In genomic region chr2:85533934-85534333, GRCm38 (mm10) we compare ENCODE assay signal across 28 mouse cellular contexts. TPM values are rescaled to one million over a fixed set of nuclear protein-coding genes. Genes with fewer than 3 reads are reported as not detected.
DNase-seq lines count a peak whose midpoint lies in the region; ATAC-seq and TF ChIP-seq lines count a peak whose summit lies in the region.
"Had no signal": no experiment of that assay in that cellular context is flagged by ENCODE, and none has a peak within 500 bp of the region (broad histone marks: within the 10 kb centered on the region; RNA-seq: fewer than 3 reads in every experiment).

No protein-coding gene starts in this region.

- no peaks in the 10 kb centered on the region for H3K27me3 ChIP-seq in embryonic facial prominence, embryonic 14.5 days (replicated peaks; ENCODE audit: control insufficient read depth, insufficient read depth, low read length)
- no peaks in the 10 kb centered on the region for H3K27me3 ChIP-seq in embryonic facial prominence, embryonic 10.5 days (replicated peaks; ENCODE audit: low read depth, poor library complexity, severe bottlenecking)
- no peaks in the 10 kb centered on the region for H3K27me3 ChIP-seq in stomach, embryonic 15.5 days (replicated peaks)
- H3K27me3 ChIP-seq in stomach, postnatal 0 days (ENCODE audit: control insufficient read depth, insufficient read depth, low read length) = no peaks in the 10 kb centered on the region
- H3K27me3 ChIP-seq: CH12.LX; embryonic facial prominence, embryonic 13.5 days; forebrain, embryonic 13.5 days; forebrain, embryonic 15.5 days had no signal

- no peak for TF ChIP-seq CTCF in stomach, postnatal 0 days (IDR thresholded peaks at IDR 0.05; ENCODE audit: low read depth)

- H3K4me2 ChIP-seq in embryonic facial prominence, embryonic 14.5 days (ENCODE audit: low read depth, low read length) = no peak overlapping the region
- H3K4me2 ChIP-seq in stomach, embryonic 15.5 days = no peak overlapping the region
- H3K4me2 ChIP-seq in stomach, postnatal 0 days (replicated peaks; ENCODE audit: low read depth) = no peak overlapping the region
- H3K4me2 ChIP-seq: embryonic facial prominence, embryonic 13.5 days; forebrain, embryonic 13.5 days; forebrain, embryonic 15.5 days had no signal

- H3K9me3 ChIP-seq in embryonic facial prominence, embryonic 14.5 days (ENCODE audit: control insufficient read depth, low read length) = no peaks in the 10 kb centered on the region
- H3K9me3 ChIP-seq in embryonic facial prominence, embryonic 10.5 days = no peaks in the 10 kb centered on the region
- no peaks in the 10 kb centered on the region for H3K9me3 ChIP-seq in stomach, embryonic 15.5 days
- no peaks in the 10 kb centered on the region for H3K9me3 ChIP-seq in stomach, postnatal 0 days (ENCODE audit: control insufficient read depth, low read length)
- H3K9me3 ChIP-seq: embryonic facial prominence, embryonic 13.5 days; forebrain, embryonic 13.5 days; forebrain, embryonic 15.5 days; G1E had no signal

- 65% methylated on average over 1 of the region's 1 CpGs for WGBS in embryonic facial prominence, embryonic 14.5 days
- 93% methylated on average over 1 of the region's 1 CpGs for WGBS in embryonic facial prominence, embryonic 10.5 days
- WGBS in stomach, embryonic 15.5 days = 73% methylated on average over 1 of the region's 1 CpGs
- 62% methylated on average over 1 of the region's 1 CpGs for WGBS in stomach, postnatal 0 days

- TF ChIP-seq EP300 in stomach, postnatal 0 days (optimal IDR thresholded peaks at IDR 0.05) = peak; percentile 50

- H3K36me3 ChIP-seq in embryonic facial prominence, embryonic 14.5 days (ENCODE audit: control insufficient read depth, insufficient read depth, low read length) = no peaks in the 10 kb centered on the region
- no peaks in the 10 kb centered on the region for H3K36me3 ChIP-seq in embryonic facial prominence, embryonic 10.5 days (replicated peaks)
- H3K36me3 ChIP-seq in stomach, embryonic 15.5 days = no peaks in the 10 kb centered on the region
- no peaks in the 10 kb centered on the region for H3K36me3 ChIP-seq in stomach, postnatal 0 days (ENCODE audit: control insufficient read depth, insufficient read depth, low read length)
- H3K36me3 ChIP-seq: embryonic facial prominence, embryonic 13.5 days; forebrain, embryonic 15.5 days; G1E had no signal

- no peak overlapping the region for H3K4me3 ChIP-seq in embryonic facial prominence, embryonic 14.5 days (ENCODE audit: low read depth, low read length)
- H3K4me3 ChIP-seq in embryonic facial prominence, embryonic 10.5 days = no peak overlapping the region
- no peak overlapping the region for H3K4me3 ChIP-seq in stomach, embryonic 15.5 days (replicated peaks)
- H3K4me3 ChIP-seq in stomach, postnatal 0 days (ENCODE audit: low read depth, low read length) = no peak overlapping the region
- H3K4me3 ChIP-seq: embryonic facial prominence, embryonic 13.5 days; forebrain, embryonic 13.5 days; forebrain, embryonic 15.5 days had no signal

- H3K4me1 ChIP-seq in embryonic facial prominence, embryonic 14.5 days (ENCODE audit: control insufficient read depth, insufficient read depth, low read length) = no peaks in the 10 kb centered on the region
- no peaks in the 10 kb centered on the region for H3K4me1 ChIP-seq in embryonic facial prominence, embryonic 10.5 days
- no peaks in the 10 kb centered on the region for H3K4me1 ChIP-seq in stomach, embryonic 15.5 days
- H3K4me1 ChIP-seq in stomach, postnatal 0 days (replicated peaks; ENCODE audit: control insufficient read depth, insufficient read depth) = no peaks in the 10 kb centered on the region
- H3K4me1 ChIP-seq: embryonic facial prominence, embryonic 13.5 days; forebrain, embryonic 13.5 days; forebrain, embryonic 15.5 days had no signal

- no peak overlapping the region for H3K27ac ChIP-seq in embryonic facial prominence, embryonic 14.5 days (replicated peaks; ENCODE audit: low read depth, low read length)
- no peak overlapping the region for H3K27ac ChIP-seq in embryonic facial prominence, embryonic 10.5 days (replicated peaks)
- H3K27ac ChIP-seq in stomach, embryonic 15.5 days = no peak overlapping the region
- peak overlapping the region; percentile 24; the same call in 1 of the 2 replicates for H3K27ac ChIP-seq in stomach, postnatal 0 days (replicated peaks)
- H3K27ac ChIP-seq: embryonic facial prominence, embryonic 13.5 days; forebrain, embryonic 13.5 days; forebrain, embryonic 15.5 days had no signal

- no peak for ATAC-seq in embryonic facial prominence, embryonic 14.5 days (ENCODE audit: low read depth)
- peak; percentile 35; the same call in 1 of the 2 replicates for ATAC-seq in stomach, embryonic 15.5 days (ENCODE audit: insufficient read depth, low FRiP score, low read depth)
- 0 out of 2 replicates have a peak, but pooled peaks have one; percentile 26 for ATAC-seq in stomach, postnatal 0 days (ENCODE audit: low FRiP score, low TSS enrichment)
- ATAC-seq: activated CD4-positive, CD25-positive, alpha-beta regulatory T cell, adult 4 months; CD4-positive, CD25-positive, alpha-beta regulatory T cell, adult 4 months; forebrain, embryonic 13.5 days; forebrain, embryonic 15.5 days; Patski had no signal

- DNase-seq in embryonic facial prominence, embryonic 14.5 days (ENCODE audit: low spot score) = peak; percentile 17
- DNase-seq in embryonic facial prominence, embryonic 10.5 days (ENCODE audit: low spot score) = no peak
- DNase-seq in lung, postnatal 36 days = peak; percentile 3
- no peak for DNase-seq in lung, postnatal 10 days
- no peak for DNase-seq in stomach, postnatal 0 days (ENCODE audit: low spot score)
- DNase-seq in right cerebral cortex, adult 18-20 months = no peak
- no peak for DNase-seq in frontal cortex, postnatal 36 days (ENCODE audit: low spot score in 2 of 2)
- DNase-seq: adrenal gland, adult 8-10 months; adrenal gland, postnatal 14 days; adrenal gland, postnatal 36 days; B cell, adult 2 months; cerebellum, adult 11-12 months; cerebellum, adult 2 months; cerebellum, adult 9-10 months; cerebellum, postnatal 10 days; cerebellum, postnatal 25 days had no signal

- H3K9ac ChIP-seq in embryonic facial prominence, embryonic 14.5 days (ENCODE audit: low read depth, low read length) = no peak overlapping the region
- H3K9ac ChIP-seq in stomach, embryonic 15.5 days = no peak overlapping the region
- H3K9ac ChIP-seq in stomach, postnatal 0 days (ENCODE audit: low read length) = no peak overlapping the region
- H3K9ac ChIP-seq: embryonic facial prominence, embryonic 13.5 days; forebrain, embryonic 13.5 days; forebrain, embryonic 15.5 days had no signal

RNA-seq across cellular contexts. Expression of gene 4833423E24Rik, which starts 15.1 kb away (rescaled TPM):
- 4.3 and 4.5 TPM in 2 replicates for polyA plus RNA-seq in embryonic facial prominence, embryonic 14.5 days (2014; fragmentation: Nextera tagmentation; extraction: Ambion mirVana)
- 0.09 TPM in 1 of 2 replicates, not detected in the other for polyA plus RNA-seq in embryonic facial prominence, embryonic 10.5 days (2016; fragmentation: Nextera tagmentation; extraction: Ambion mirVana)
- 5.4 and 8.7 TPM in 2 replicates for polyA plus RNA-seq in stomach, embryonic 15.5 days (2015; fragmentation: Nextera tagmentation; extraction: Ambion mirVana)
- 60.6 and 61.5 TPM in 2 replicates for polyA plus RNA-seq in stomach, postnatal 0 days (2015; fragmentation: Nextera tagmentation; extraction: Ambion mirVana)
- polyA plus RNA-seq: activated CD4-positive, CD25-positive, alpha-beta regulatory T cell, adult 4 months; CD4-positive, CD25-positive, alpha-beta regulatory T cell, adult 4 months; cortical plate, adult 2 months; embryonic facial prominence, embryonic 11.5 days; forebrain, embryonic 13.5 days; forebrain, embryonic 15.5 days; G1E; Patski had no signal

RNA-seq across cellular contexts. Expression of gene Olfr996, which starts 45.1 kb away (rescaled TPM):
- polyA plus RNA-seq in embryonic facial prominence, embryonic 14.5 days (2014; fragmentation: Nextera tagmentation; extraction: Ambion mirVana) = not detected in 2 replicates
- not detected in 2 replicates for polyA plus RNA-seq in embryonic facial prominence, embryonic 10.5 days (2016; fragmentation: Nextera tagmentation; extraction: Ambion mirVana)
- polyA plus RNA-seq in stomach, embryonic 15.5 days (2015; fragmentation: Nextera tagmentation; extraction: Ambion mirVana) = not detected in 2 replicates
- polyA plus RNA-seq in stomach, postnatal 0 days (2015; fragmentation: Nextera tagmentation; extraction: Ambion mirVana) = not detected in 2 replicates
- polyA plus RNA-seq: activated CD4-positive, CD25-positive, alpha-beta regulatory T cell, adult 4 months; CD4-positive, CD25-positive, alpha-beta regulatory T cell, adult 4 months; cerebellum, adult 2 months; cortical plate, adult 2 months; embryonic facial prominence, embryonic 11.5 days; embryonic facial prominence, embryonic 13.5 days; forebrain, embryonic 11.5 days; forebrain, embryonic 13.5 days; forebrain, embryonic 15.5 days; G1E; Patski had no signal

RNA-seq across cellular contexts. Expression of gene Olfr998, which starts 54.8 kb away (rescaled TPM):
- polyA plus RNA-seq in embryonic facial prominence, embryonic 14.5 days (2014; fragmentation: Nextera tagmentation; extraction: Ambion mirVana) = not detected in 2 replicates
- polyA plus RNA-seq in embryonic facial prominence, embryonic 10.5 days (2016; fragmentation: Nextera tagmentation; extraction: Ambion mirVana) = not detected in 2 replicates
- not detected in 2 replicates for polyA plus RNA-seq in stomach, embryonic 15.5 days (2015; fragmentation: Nextera tagmentation; extraction: Ambion mirVana)
- polyA plus RNA-seq in stomach, postnatal 0 days (2015; fragmentation: Nextera tagmentation; extraction: Ambion mirVana) = 0.10 TPM in 1 of 2 replicates, not detected in the other
- polyA plus RNA-seq: activated CD4-positive, CD25-positive, alpha-beta regulatory T cell, adult 4 months; CD4-positive, CD25-positive, alpha-beta regulatory T cell, adult 4 months; cerebellum, adult 2 months; cortical plate, adult 2 months; embryonic facial prominence, embryonic 11.5 days; embryonic facial prominence, embryonic 13.5 days; forebrain, embryonic 11.5 days; forebrain, embryonic 13.5 days; forebrain, embryonic 15.5 days; G1E; Patski had no signal

Comparison
In these comparisons a context has a peak if more than half of its experiments do, and no peak if none do; other contexts are left out.
1. DNase-seq: peak in embryonic facial prominence, embryonic 14.5 days (single experiment) and lung, postnatal 36 days (single experiment); none in embryonic facial prominence, embryonic 10.5 days (single experiment), lung, postnatal 10 days (single experiment), stomach, postnatal 0 days (single experiment), right cerebral cortex, adult 18-20 months (single experiment) and frontal cortex, postnatal 36 days (0 of 2).